In genomic region chr3:107275996-107276395, GRCm38 (mm10) we compare ENCODE assay signal across 23 mouse cellular contexts. TPM values are rescaled to one million over a fixed set of nuclear protein-coding genes. Genes with fewer than 3 reads are reported as not detected.
DNase-seq lines count a peak whose midpoint lies in the region; ATAC-seq and TF ChIP-seq lines count a peak whose summit lies in the region.
"Had no signal": no experiment of that assay in that cellular context is flagged by ENCODE, and none has a peak within 500 bp of the region (broad histone marks: within the 10 kb centered on the region; RNA-seq: fewer than 3 reads in every experiment).

No protein-coding gene starts in this region.

- H3K4me3 ChIP-seq in heart, adult 2 months: no peak overlapping the region
- no peak overlapping the region for H3K4me3 ChIP-seq in left cerebral cortex, adult 2 months
- no peak overlapping the region for H3K4me3 ChIP-seq in CH12.LX (replicated peaks in 1 of 3; ENCODE audit: low read depth in 2 of 3, low read length in 2 of 3, poor library complexity in 1 of 3)
- H3K4me3 ChIP-seq in forebrain, embryonic 15.5 days: no peak overlapping the region
- H3K4me3 ChIP-seq: kidney, embryonic 15.5 days; liver, embryonic 15.5 days had no signal

- TF ChIP-seq POLR2A in heart, adult 2 months (IDR thresholded peaks at IDR 0.05; ENCODE audit: insufficient read depth, low read depth, low read length): no peak
- TF ChIP-seq POLR2A in CH12.LX (IDR thresholded peaks at IDR 0.05; ENCODE audit: low read depth, low read length): no peak

- peak; percentile 18 for TF ChIP-seq RAD21 in CH12.LX (IDR thresholded peaks at IDR 0.05; ENCODE audit: low read depth, low read length)

- in situ Hi-C loops in CH12.LX (cut with MboI; ENCODE audit: low pct_ligation_motif_present, low pct_unique_long_range_greater_than_20kb, low sequenced_read_pairs): no loop called here

- H3K27me3 ChIP-seq in heart, adult 2 months (ENCODE audit: control insufficient read depth, insufficient read depth, low read length): no peaks in the 10 kb centered on the region
- H3K27me3 ChIP-seq in CH12.LX (replicated peaks): no peaks in the 10 kb centered on the region
- no peaks in the 10 kb centered on the region for H3K27me3 ChIP-seq in forebrain, embryonic 15.5 days
- H3K27me3 ChIP-seq: kidney, embryonic 15.5 days; liver, embryonic 15.5 days had no signal

- H3K9me3 ChIP-seq in CH12.LX (replicated peaks; ENCODE audit: low read length): no peaks in the 10 kb centered on the region
- H3K9me3 ChIP-seq in forebrain, embryonic 15.5 days: no peaks in the 10 kb centered on the region
- H3K9me3 ChIP-seq: kidney, embryonic 15.5 days; liver, embryonic 15.5 days had no signal

- DNase-seq in heart, adult 2 months: no peak
- no peak for DNase-seq in heart, postnatal 4 days
- no peak for DNase-seq in left cerebral cortex, adult 2 months (ENCODE audit: extremely low spot score in 1 of 2, low spot score in 2 of 2)
- no peak for DNase-seq in left cerebral cortex, adult 18-20 months (ENCODE audit: low spot score in 2 of 2)
- DNase-seq in CH12.LX (ENCODE audit: extremely low read depth): no peak
- DNase-seq in adipocyte (ENCODE audit: low spot score): peak; percentile 30
- no peak for DNase-seq in ovary, postnatal 10 days (ENCODE audit: low spot score)
- DNase-seq: adrenal gland, postnatal 36 days; cerebellum, adult 11-12 months; gastrocnemius, postnatal 10 days; layer of hippocampus, postnatal 36 days; right cerebral cortex, adult 18-20 months; thymus, adult 18-20 months had no signal

- H3K4me2 ChIP-seq in CH12.LX (ENCODE audit: insufficient read depth, low read depth, poor library complexity, severe bottlenecking): no peak overlapping the region
- H3K4me2 ChIP-seq in forebrain, embryonic 15.5 days (replicated peaks): no peak overlapping the region
- H3K4me2 ChIP-seq: heart, embryonic 11.5 days; kidney, embryonic 15.5 days; liver, embryonic 15.5 days had no signal

- 65% methylated on average over 4 of the region's 4 CpGs for WGBS in heart, adult 2 months
- 60% methylated on average over 4 of the region's 4 CpGs for WGBS in forebrain, embryonic 15.5 days

- dilution Hi-C loops in CH12.LX (cut with MboI; ENCODE audit: extremely low pct_ligation_motif_present, extremely low pct_unique_long_range_greater_than_20kb, low sequenced_read_pairs): no loop called here

- TF ChIP-seq EP300 in heart, adult 2 months (IDR thresholded peaks at IDR 0.05; ENCODE audit: insufficient read depth, low read depth, low read length): no peak
- no peak for TF ChIP-seq EP300 in CH12.LX (IDR thresholded peaks at IDR 0.05; ENCODE audit: low read length)

- peaks cover 2% of the 10 kb centered on the region; the same call in 1 of the 2 replicates for H3K79me2 ChIP-seq in heart, adult 2 months (replicated peaks; ENCODE audit: control insufficient read depth, insufficient read depth, low read length)
- H3K79me2 ChIP-seq in CH12.LX (replicated peaks; ENCODE audit: control insufficient read depth, extremely low read depth, insufficient read depth, poor library complexity, severe bottlenecking): peaks cover 7% of the 10 kb centered on the region

- peak; percentile 36 for TF ChIP-seq CTCF in heart, adult 2 months (IDR thresholded peaks at IDR 0.05)
- peak; percentile 37 for TF ChIP-seq CTCF in left cerebral cortex, adult 2 months (IDR thresholded peaks at IDR 0.05)
- peak in 1 of 2 experiments; percentile 59; a peak in 2 of 4 replicates for TF ChIP-seq CTCF in CH12.LX (conservative IDR thresholded peaks at IDR 0.05 in 1 of 2, IDR thresholded peaks at IDR 0.05 in 1 of 2; ENCODE audit: low read depth in 2 of 2, low read length in 2 of 2)

- H3K4me1 ChIP-seq in heart, adult 2 months (ENCODE audit: control insufficient read depth, insufficient read depth, low read length): peaks cover 1% of the 10 kb centered on the region; the same call in 1 of the 2 replicates
- H3K4me1 ChIP-seq in CH12.LX (ENCODE audit: control insufficient read depth in 1 of 2, insufficient read depth in 2 of 2): peaks cover 0 to 14% of the 10 kb centered on the region in 2 experiments; a peak in 3 of 4 replicates
- H3K4me1 ChIP-seq in forebrain, embryonic 15.5 days: peaks cover 19% of the 10 kb centered on the region

- H3K36me3 ChIP-seq in heart, adult 2 months (ENCODE audit: control insufficient read depth, insufficient read depth, low read length): peaks cover 7% of the 10 kb centered on the region
- H3K36me3 ChIP-seq in CH12.LX (replicated peaks in 1 of 2; ENCODE audit: control insufficient read depth in 1 of 2, insufficient read depth in 1 of 2, low read length in 1 of 2): no peaks in the 10 kb centered on the region
- no peaks in the 10 kb centered on the region for H3K36me3 ChIP-seq in forebrain, embryonic 15.5 days
- H3K36me3 ChIP-seq: kidney, embryonic 15.5 days; liver, embryonic 15.5 days had no signal

- no peak overlapping the region for H3K9ac ChIP-seq in heart, adult 2 months (ENCODE audit: low read depth, low read length)
- H3K9ac ChIP-seq in CH12.LX (ENCODE audit: insufficient read depth, low read depth): no peak overlapping the region
- no peak overlapping the region for H3K9ac ChIP-seq in forebrain, embryonic 15.5 days (replicated peaks)
- H3K9ac ChIP-seq: kidney, embryonic 15.5 days; liver, embryonic 15.5 days had no signal

- intact Hi-C loops in heart, adult 2 months (cut with DNase I): loop anchor here (5.0 kb wide), 1 partner anchor 191 kb away; no protein-coding TSS in a partner anchor
- intact Hi-C loops in left cerebral cortex, adult 2 months (cut with DNase I): loop anchor here (2.0 to 10.0 kb wide), 3 partner anchors 184 to 371 kb away; no protein-coding TSS in a partner anchor

- ATAC-seq in forebrain, embryonic 15.5 days (replicated peaks): no peak
- ATAC-seq: forebrain, embryonic 16.5 days had no signal

- peak overlapping the region; percentile 48 for H3K27ac ChIP-seq in heart, adult 2 months
- H3K27ac ChIP-seq in left cerebral cortex, adult 2 months: no peak overlapping the region
- no peak overlapping the region for H3K27ac ChIP-seq in CH12.LX (ENCODE audit: insufficient read depth, low read depth)
- H3K27ac ChIP-seq in forebrain, embryonic 15.5 days (replicated peaks): no peak overlapping the region
- H3K27ac ChIP-seq: kidney, embryonic 15.5 days; liver, embryonic 15.5 days had no signal

TF ChIP-seq in CH12.LX, 34 proteins besides CTCF, POLR2A, EP300 and RAD21:
- no peak for TF ChIP-seq SIN3A (IDR thresholded peaks at IDR 0.05; ENCODE audit: low read length)
- peak; percentile 52 for TF ChIP-seq SMC3 (IDR thresholded peaks at IDR 0.05; ENCODE audit: low read depth, low read length)

RNA-seq across cellular contexts. Expression of gene Lamtor5, which starts 2.7 kb away (rescaled TPM):
- total RNA-seq in heart, adult 2 months (2021): 10 to 100 TPM; 62.1 to 73.6 TPM
- polyA plus RNA-seq in heart, adult 2 months (2012; rRNA removed): 93.0 and 118 TPM in 2 replicates
- total RNA-seq in heart, postnatal 4 days (2021): 10 to 100 TPM; 69.7 to 70.3 TPM
- 10 to 100 TPM; 69.5 to 69.7 TPM for total RNA-seq in left cerebral cortex, adult 2 months (2021)
- total RNA-seq in left cerebral cortex, adult 18-20 months (2021): 10 to 100 TPM; 63.6 to 70.6 TPM
- total RNA-seq in CH12.LX (2012; rRNA removed) (119 and 142 TPM in 2 replicates), CH12.LX (2014; rRNA removed) (162 and 183 TPM in 2 replicates)
- 113 and 137 TPM in 2 replicates for polyA plus RNA-seq in CH12.LX (2012; ENCODE audit: insufficient read length, low read depth)
- polyA plus RNA-seq in forebrain, embryonic 15.5 days (2015; fragmentation: Nextera tagmentation; extraction: Ambion mirVana): 213 and 228 TPM in 2 replicates

RNA-seq across cellular contexts. Expression of gene Slc16a4, which starts 15.0 kb away (rescaled TPM):
- total RNA-seq in heart, adult 2 months (2021): under 1 TPM; 0.26 to 0.39 TPM
- polyA plus RNA-seq in heart, adult 2 months (2012; rRNA removed): 0.12 and 0.79 TPM in 2 replicates
- under 1 TPM; 0.31 to 0.32 TPM for total RNA-seq in heart, postnatal 4 days (2021)
- total RNA-seq in left cerebral cortex, adult 2 months (2021): 1 to 10 TPM in 1 of 2 experiments, under 1 TPM in 1; 0.98 to 1.5 TPM
- under 1 TPM; 0.77 to 0.82 TPM for total RNA-seq in left cerebral cortex, adult 18-20 months (2021)
- total RNA-seq in CH12.LX (2012; rRNA removed) (0.08 TPM in 1 of 2 replicates, not detected in the other), CH12.LX (2014; rRNA removed) (not detected in 2 replicates)
- polyA plus RNA-seq in CH12.LX (2012; ENCODE audit: insufficient read length, low read depth): 0.45 and 0.60 TPM in 2 replicates
- 2.6 and 3.1 TPM in 2 replicates for polyA plus RNA-seq in forebrain, embryonic 15.5 days (2015; fragmentation: Nextera tagmentation; extraction: Ambion mirVana)

RNA-seq across cellular contexts. Expression of gene Prok1, which starts 36.5 kb away (rescaled TPM):
- not detected for total RNA-seq in heart, adult 2 months (2021)
- not detected in 2 replicates for polyA plus RNA-seq in heart, adult 2 months (2012; rRNA removed)
- under 1 TPM in 1 of 2 experiments, not detected in 1; 0.36 TPM for total RNA-seq in heart, postnatal 4 days (2021)
- total RNA-seq in left cerebral cortex, adult 2 months (2021): not detected
- total RNA-seq in left cerebral cortex, adult 18-20 months (2021): under 1 TPM in 1 of 2 experiments, not detected in 1; 0.14 TPM
- total RNA-seq in CH12.LX (2012; rRNA removed) (not detected in 2 replicates), CH12.LX (2014; rRNA removed) (not detected in 2 replicates)
- not detected in 2 replicates for polyA plus RNA-seq in CH12.LX (2012; ENCODE audit: insufficient read length, low read depth)
- polyA plus RNA-seq in forebrain, embryonic 15.5 days (2015; fragmentation: Nextera tagmentation; extraction: Ambion mirVana): 0.08 TPM in 1 of 2 replicates, not detected in the other
- total RNA-seq: common myeloid progenitor, adult 5-6 weeks; layer of hippocampus, postnatal 36 days had no signal
- polyA plus RNA-seq: heart, embryonic 11.5 days; hindbrain, embryonic 11.5 days; kidney, embryonic 15.5 days; limb, embryonic 11.5 days; spleen, adult 2 months had no signal

RNA-seq across cellular contexts. Expression of gene A630076J17Rik, which starts 45.6 kb away (rescaled TPM):
- not detected for total RNA-seq in heart, adult 2 months (2021)
- polyA plus RNA-seq in heart, adult 2 months (2012; rRNA removed): 0.18 TPM in 1 of 2 replicates, not detected in the other
- not detected for total RNA-seq in heart, postnatal 4 days (2021)
- total RNA-seq in left cerebral cortex, adult 2 months (2021): not detected
- not detected for total RNA-seq in left cerebral cortex, adult 18-20 months (2021)
- total RNA-seq in CH12.LX (2012; rRNA removed): not detected in 2 replicates
- not detected in 2 replicates for total RNA-seq in CH12.LX (2014; rRNA removed)
- polyA plus RNA-seq in CH12.LX (2012; ENCODE audit: insufficient read length, low read depth): not detected in 2 replicates
- polyA plus RNA-seq in forebrain, embryonic 15.5 days (2015; fragmentation: Nextera tagmentation; extraction: Ambion mirVana): not detected in 2 replicates
- total RNA-seq: adrenal gland, postnatal 36 days; common myeloid progenitor, adult 5-6 weeks; gastrocnemius, postnatal 10 days; layer of hippocampus, postnatal 36 days had no signal
- polyA plus RNA-seq: forebrain, embryonic 16.5 days; heart, embryonic 11.5 days; hindbrain, embryonic 11.5 days; kidney, embryonic 15.5 days; limb, embryonic 11.5 days; liver, embryonic 15.5 days; neural tube, embryonic 14.5 days; spleen, adult 2 months had no signal

RNA-seq across cellular contexts. Expression of gene Cym, which starts 54.5 kb away (rescaled TPM):
- not detected for total RNA-seq in heart, adult 2 months (2021)
- 0.12 TPM in 1 of 2 replicates, not detected in the other for polyA plus RNA-seq in heart, adult 2 months (2012; rRNA removed)
- not detected for total RNA-seq in heart, postnatal 4 days (2021)
- total RNA-seq in left cerebral cortex, adult 2 months (2021): not detected
- total RNA-seq in left cerebral cortex, adult 18-20 months (2021): not detected
- total RNA-seq in CH12.LX (2012; rRNA removed) (not detected in 2 replicates), CH12.LX (2014; rRNA removed) (not detected in 2 replicates)
- not detected in 2 replicates for polyA plus RNA-seq in CH12.LX (2012; ENCODE audit: insufficient read length, low read depth)
- 0.14 TPM in 1 of 2 replicates, not detected in the other for polyA plus RNA-seq in forebrain, embryonic 15.5 days (2015; fragmentation: Nextera tagmentation; extraction: Ambion mirVana)
- total RNA-seq: common myeloid progenitor, adult 5-6 weeks had no signal
- polyA plus RNA-seq: forebrain, embryonic 16.5 days; hindbrain, embryonic 11.5 days; limb, embryonic 11.5 days had no signal
